Mouse (Mus musculus): Measurements from ENCODE around the gene Rabl3.

The Rabl3 gene

GRCm38 (mm10) chr16:37539611-37540580 lies at the start of gene Rabl3, which contains the start of gene Gtf2e1:
Gene Rabl3 (plus strand): TSS chr16:37539885.
Gene Gtf2e1 (minus strand): TSS chr16:37539789.
- peak; percentile 97 for DNase-seq (ENCODE audit: inconsistent ontology term)

GRCm38 (mm10) chr16:37495017-37495416 lies 44.7 kb upstream of the Rabl3 start:
- no peak for DNase-seq (ENCODE audit: inconsistent ontology term)

- no peak for DNase-seq (ENCODE audit: inconsistent ontology term)
Observed at GRCm38 (mm10) chr16:37498581-37498980, 41.1 kb upstream of the Rabl3 start.

GRCm38 (mm10) chr16:37504517-37504916 lies 35.2 kb upstream of the Rabl3 start:
- DNase-seq (ENCODE audit: inconsistent ontology term): peak; percentile 12

DNA sequence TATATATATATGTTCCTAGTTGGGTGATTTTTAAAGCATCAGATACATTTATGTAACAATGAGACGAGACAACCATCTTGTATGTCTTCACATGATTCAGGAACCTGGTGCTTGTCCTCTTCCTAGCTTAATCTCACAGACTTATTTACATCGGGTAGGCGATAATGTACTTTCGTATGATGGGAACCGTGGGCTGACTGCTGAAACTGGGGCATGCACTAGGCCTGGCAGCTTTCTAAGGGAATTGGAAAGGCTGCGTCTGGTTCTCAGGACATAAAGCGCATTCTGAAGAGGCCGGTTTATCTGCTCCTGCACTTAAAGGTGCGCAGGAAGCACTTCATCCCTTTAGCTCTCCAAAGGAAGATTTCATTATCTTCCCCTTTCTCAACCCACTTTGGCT lies 32.9 kb upstream of the Rabl3 start:
- no peak for DNase-seq (ENCODE audit: inconsistent ontology term)

DNA sequence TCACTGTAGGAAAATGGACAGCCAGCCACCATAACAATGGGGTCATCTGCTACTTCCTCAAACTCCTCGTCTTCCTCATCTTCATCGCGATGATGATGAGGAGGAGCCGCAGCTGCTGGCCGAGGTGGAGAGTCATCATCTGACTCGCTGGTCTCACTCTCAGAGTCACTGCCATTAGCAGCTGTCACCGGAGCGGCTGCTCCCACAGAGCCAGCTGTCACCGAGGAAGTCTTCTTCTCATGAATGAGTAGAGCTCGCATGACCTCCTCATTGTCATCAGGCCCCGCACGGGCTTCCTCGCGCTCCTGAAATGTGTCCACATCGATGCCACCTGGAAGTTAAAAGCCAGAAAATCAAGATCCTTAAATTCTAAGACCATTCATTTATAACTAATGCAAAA lies 28.2 kb upstream of the Rabl3 start:
- DNase-seq (ENCODE audit: inconsistent ontology term): no peak

DNA sequence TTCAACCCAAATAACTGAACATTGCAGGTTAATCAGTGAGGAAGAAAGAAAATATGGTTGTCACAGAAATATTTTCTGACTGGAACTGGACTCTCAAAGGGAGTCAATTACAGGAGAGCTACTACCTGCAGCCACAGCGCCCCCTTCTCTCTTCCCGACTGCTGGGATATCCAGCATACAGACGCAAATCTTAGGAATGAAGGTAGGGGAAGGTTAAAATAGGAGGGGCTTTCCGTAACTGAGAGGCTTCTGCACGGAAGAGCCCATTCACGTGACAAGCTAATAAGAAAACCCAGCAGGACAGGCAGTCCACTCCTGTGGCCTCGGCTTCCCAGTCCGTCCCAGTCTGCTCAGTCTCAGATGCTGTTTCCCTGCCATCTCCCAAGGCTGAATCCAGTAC lies 25.0 kb upstream of the Rabl3 start:
- DNase-seq (ENCODE audit: inconsistent ontology term): no peak

DNA sequence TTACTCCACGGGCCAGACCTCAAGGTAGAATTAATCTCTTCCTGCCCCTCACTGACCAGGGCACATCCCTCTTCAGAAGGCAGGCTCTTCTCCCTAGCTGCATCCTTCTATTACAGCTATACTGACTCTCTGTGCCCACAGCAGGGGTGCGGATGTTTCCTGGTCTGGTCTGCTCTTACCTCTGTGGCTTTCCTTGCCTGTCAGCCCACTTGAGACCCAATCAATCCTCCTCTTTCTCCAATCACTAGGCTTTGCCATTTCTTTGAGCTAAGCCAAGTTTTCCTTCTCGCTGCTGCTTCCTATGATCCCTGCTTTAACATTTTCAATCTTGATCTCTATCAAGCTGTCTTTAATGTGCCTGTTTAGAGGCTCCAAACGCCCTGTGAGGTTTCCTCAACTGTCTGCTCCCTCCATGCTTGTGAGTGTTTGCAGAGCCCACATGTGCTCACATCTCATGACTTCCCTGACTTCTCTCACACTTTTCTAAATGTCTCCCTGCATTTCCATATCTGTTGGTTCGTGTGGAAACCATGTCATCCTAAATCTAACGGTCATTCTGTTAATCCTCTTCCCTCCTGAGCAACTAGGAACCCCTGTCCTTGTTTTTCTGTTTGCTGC lies 23.2 kb upstream of the Rabl3 start:
- DNase-seq (ENCODE audit: inconsistent ontology term): no peak

DNA sequence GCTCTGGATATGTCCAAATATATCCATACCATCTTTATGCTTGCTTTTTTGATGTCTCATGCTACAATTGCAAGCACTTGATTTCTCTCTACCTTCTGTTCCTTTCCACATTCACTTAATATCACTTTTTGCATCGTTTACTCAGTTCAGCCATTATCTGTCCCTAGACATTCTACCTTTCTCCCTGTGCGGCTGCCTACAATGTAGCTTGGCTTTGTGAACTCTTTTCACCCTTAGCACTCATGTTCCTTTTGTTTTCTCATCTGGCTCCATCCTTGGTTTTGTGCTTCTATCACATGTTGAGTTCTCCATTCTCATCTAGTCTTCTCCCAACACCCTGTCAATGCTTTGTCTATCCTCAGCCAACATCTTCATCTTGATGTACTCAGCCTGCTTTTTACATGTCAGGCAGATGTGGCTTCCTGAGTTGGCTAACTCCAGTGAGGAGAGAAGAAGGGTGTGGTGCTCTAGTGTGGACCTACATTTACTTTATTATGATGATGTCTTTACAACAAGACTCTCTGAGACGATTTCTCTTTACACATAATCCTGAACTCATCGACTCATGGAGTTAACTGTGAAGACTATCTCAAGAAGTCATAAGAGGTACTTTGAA lies 22.0 kb upstream of the Rabl3 start:
- no peak for DNase-seq (ENCODE audit: inconsistent ontology term)

DNA sequence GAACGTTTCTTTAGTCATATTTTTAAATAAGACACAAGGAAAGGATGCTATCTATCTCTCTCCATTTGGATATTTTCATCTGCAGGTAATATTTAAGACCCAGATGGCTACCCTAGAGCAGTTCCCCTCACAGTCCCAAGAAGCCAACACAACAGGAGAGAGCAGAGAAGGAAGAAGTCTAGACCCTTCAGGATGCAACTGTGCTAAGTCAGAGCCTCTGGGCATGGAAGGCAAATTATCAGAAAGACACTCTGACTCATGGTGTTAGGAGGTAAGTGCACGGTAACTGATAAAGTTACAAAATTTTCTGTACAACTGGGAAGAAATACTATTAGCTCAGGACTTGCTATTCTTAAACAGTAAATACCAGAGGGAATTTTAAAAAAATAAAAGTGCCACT lies 21.0 kb upstream of the Rabl3 start:
- DNase-seq (ENCODE audit: inconsistent ontology term): no peak

DNA sequence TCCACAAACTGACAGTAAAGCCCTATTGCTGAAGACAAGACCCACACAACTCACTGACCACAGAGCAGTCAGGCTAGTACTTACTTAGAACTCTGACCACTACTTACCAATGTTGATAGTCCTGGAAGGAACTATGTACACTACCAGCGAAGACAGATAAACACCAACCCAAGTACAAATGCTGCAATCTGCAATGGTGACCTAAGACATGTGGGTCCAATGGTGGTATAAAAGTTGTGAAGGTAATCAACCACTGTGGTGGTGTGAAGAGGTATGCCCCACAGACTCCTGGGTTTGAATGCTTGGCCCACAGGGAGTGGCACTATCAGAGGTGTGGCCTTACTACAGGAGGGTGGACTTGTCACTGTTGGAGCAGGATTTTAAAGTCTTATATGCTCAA lies 20.0 kb upstream of the Rabl3 start:
- DNase-seq (ENCODE audit: inconsistent ontology term): no peak

- DNase-seq (ENCODE audit: inconsistent ontology term): no peak
Observed at GRCm38 (mm10) chr16:37520190-37521040, 19.3 kb upstream of the Rabl3 start.

DNA sequence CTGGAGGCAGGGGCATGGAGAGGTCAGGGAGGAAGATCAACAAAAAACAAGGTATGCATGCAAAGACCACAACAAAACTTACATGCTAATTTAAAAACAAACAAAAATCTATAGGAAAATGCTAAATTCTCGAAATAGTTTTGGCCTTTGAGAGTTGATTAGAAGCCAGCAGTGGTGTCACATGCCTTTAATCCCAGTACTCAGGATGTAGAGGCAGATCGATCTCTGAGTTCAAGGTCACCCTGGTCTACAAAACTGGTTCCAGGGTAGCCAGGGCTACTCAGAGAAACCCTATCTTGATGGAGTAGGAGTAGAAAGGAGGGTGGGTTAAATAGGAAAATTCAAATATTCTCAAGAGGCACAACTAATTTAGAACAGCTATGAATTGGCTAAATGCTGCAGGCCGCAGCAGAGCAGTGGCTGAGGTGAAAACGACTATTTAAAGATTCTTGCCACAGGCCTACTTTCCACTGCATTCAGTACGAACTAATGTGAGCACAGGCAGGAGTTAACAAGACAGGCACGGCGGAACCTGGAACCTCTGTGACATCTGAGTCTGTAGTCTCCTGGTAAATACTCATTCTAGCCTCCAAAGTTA lies 17.5 kb upstream of the Rabl3 start:
- DNase-seq (ENCODE audit: inconsistent ontology term): no peak

- no peak for DNase-seq (ENCODE audit: inconsistent ontology term)
Observed at GRCm38 (mm10) chr16:37525121-37525520, 14.6 kb upstream of the Rabl3 start.

DNA sequence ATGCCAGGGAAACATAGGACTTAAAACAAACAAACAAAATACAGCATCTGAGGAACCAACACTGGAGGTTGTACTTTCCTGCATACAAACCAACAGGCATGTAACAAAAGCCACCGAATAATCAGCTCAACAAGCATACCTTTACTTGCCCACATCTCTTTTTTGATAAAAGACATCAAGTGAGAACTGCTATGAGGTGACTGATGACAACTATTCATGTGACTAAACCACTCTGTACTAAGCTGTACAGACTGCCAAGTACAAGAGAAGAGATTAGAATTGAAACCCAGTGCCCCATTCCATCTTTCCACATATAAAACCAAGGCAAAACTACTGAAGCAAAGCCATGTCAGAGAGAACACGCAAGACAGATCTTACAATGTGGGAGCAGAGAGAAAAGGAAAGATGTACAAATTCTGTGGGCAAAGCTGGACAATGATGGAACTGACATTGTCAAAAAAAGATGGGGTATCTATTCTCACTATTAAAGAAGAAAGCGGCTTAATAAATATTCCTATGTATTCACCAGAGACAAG lies 12.9 kb upstream of the Rabl3 start:
- DNase-seq (ENCODE audit: inconsistent ontology term): no peak

DNA sequence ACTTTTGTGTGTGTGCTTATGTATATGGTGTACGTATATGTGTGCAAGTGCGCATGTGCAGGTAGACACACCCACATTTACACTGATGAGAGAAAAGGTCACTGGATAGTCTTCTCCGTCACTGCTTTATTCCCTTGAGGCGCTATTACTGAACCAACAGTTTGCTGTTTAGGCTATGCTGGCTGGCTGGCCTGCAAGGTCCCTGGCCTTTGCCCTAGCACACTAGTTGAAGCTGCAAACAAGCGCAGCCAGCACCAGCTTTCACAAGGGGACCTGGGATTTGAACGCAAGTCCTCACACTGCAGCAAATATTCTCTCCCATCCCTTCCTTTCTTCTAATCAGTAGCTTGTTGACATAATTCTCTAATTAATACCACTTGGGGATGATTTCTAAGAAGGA lies 9.5 kb upstream of the Rabl3 start:
- DNase-seq (ENCODE audit: inconsistent ontology term): no peak

DNA sequence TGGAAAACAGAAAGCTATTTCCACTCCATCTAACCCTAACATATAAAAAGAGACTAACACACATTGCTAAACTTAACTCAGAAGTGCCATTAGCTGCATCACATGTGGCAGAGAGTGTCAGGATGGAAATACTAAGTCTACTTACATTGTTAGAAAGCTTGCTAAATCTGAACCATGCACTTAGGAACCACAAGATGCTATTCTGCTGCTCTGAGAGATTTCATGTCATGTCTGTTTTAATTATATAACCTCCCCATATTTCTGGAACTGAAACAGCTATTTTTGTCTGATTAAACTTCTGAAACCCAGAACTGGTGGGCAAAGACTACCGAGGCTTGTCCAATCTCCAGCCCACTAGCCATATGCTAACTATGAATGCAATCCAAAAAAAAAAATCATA lies 7.6 kb upstream of the Rabl3 start:
- no peak for DNase-seq (ENCODE audit: inconsistent ontology term)

GRCm38 (mm10) chr16:37533369-37534068 lies 6.2 kb upstream of the Rabl3 start:
- no peak for DNase-seq (ENCODE audit: inconsistent ontology term)

- DNase-seq (ENCODE audit: inconsistent ontology term): no peak
Observed at GRCm38 (mm10) chr16:37539240-37539610, 460 bp upstream of the Rabl3 start.

GRCm38 (mm10) chr16:37540776-37541175 lies 1.1 kb downstream of the Rabl3 start:
- DNase-seq (ENCODE audit: inconsistent ontology term): no peak

Measured in Muller cell, postnatal 12 days (primary cell).